Mouse (Mus musculus) heart, adult 8-10 months (tissue): ENCODE data around the gene Tnni2. TPM values are rescaled to one million over a fixed set of nuclear protein-coding genes. Genes with fewer than 3 reads are reported as not detected.
A peak's percentile ranks its signal among the peaks of the same experiment; 100 is the strongest.

Experiments used
- DNase-seq: peaks from one replicate; pipeline ENCODE4 v3.0.0; 2022; ENCODE audit warnings: low spot score
- total RNA-seq, 4 experiments: library from RNA; stranded (reverse); gene quantifications; 2 replicates each; pipeline ENCODE4 v1.2.4; 2022

Tnni2 gene
- total RNA-seq, 4 experiments from 2014 or later: 5.1 to 10.0 (median 7.8) TPM

- DNase-seq: no peak
These were observed 13.4 kb upstream of the Tnni2 start for GRCm38 (mm10) chr7:142428213-142428612.

- DNase-seq: no peak
These were observed 11.4 kb upstream of the Tnni2 start for GRCm38 (mm10) chr7:142430160-142430678.

GRCm38 (mm10) chr7:142431106-142431505 lies 10.5 kb upstream of the Tnni2 start:
- DNase-seq: no peak

- DNase-seq: no peak
These were observed 8.0 kb upstream of the Tnni2 start for GRCm38 (mm10) chr7:142433623-142434022.

- no peak for DNase-seq
These were observed 7.3 kb upstream of the Tnni2 start, which contains the start of gene Syt8 for GRCm38 (mm10) chr7:142434137-142434865. Syt8 (plus strand) TSS chr7:142434850.

GRCm38 (mm10) chr7:142435524-142435923 lies 6.1 kb upstream of the Tnni2 start:
- peak; percentile 83 for DNase-seq

GRCm38 (mm10) chr7:142437324-142437723 lies 4.3 kb upstream of the Tnni2 start:
- no peak for DNase-seq

GRCm38 (mm10) chr7:142439966-142440365 lies 1.6 kb upstream of the Tnni2 start:
- DNase-seq: no peak

GRCm38 (mm10) chr7:142440657-142441114 lies 922 bp upstream of the Tnni2 start:
- peak; percentile 65 for DNase-seq

- no peak for DNase-seq
These were observed 686 bp downstream of the Tnni2 start for GRCm38 (mm10) chr7:142442081-142442907.

- no peak for DNase-seq
These were observed 1.4 kb downstream of the Tnni2 start for GRCm38 (mm10) chr7:142442908-142443420.

GRCm38 (mm10) chr7:142443474-142443873 lies 1.9 kb downstream of the Tnni2 start:
- no peak for DNase-seq

- DNase-seq: no peak
These were observed 2.6 kb downstream of the Tnni2 start for GRCm38 (mm10) chr7:142444171-142444570.

GRCm38 (mm10) chr7:142445324-142445723 lies 3.7 kb downstream of the Tnni2 start:
- DNase-seq: no peak

- no peak for DNase-seq
These were observed 4.7 kb downstream of the Tnni2 start for GRCm38 (mm10) chr7:142446264-142446663.

GRCm38 (mm10) chr7:142449038-142449617 lies 7.5 kb downstream of the Tnni2 start:
- no peak for DNase-seq

- DNase-seq: no peak
These were observed 13.1 kb downstream of the Tnni2 start for GRCm38 (mm10) chr7:142454706-142455105.

- DNase-seq: no peak
These were observed 13.6 kb downstream of the Tnni2 start for GRCm38 (mm10) chr7:142455251-142455650.

- no peak for DNase-seq
These were observed 15.2 kb downstream of the Tnni2 start for GRCm38 (mm10) chr7:142456806-142457205.

- no peak for DNase-seq
These were observed 15.7 kb downstream of the Tnni2 start for GRCm38 (mm10) chr7:142457227-142457811.

- no peak for DNase-seq
These were observed 16.4 kb downstream of the Tnni2 start for GRCm38 (mm10) chr7:142458026-142458425.
